Mouse (Mus musculus) heart, adult 2 months (tissue): ENCODE results near the gene Klk6.

Experiments used
- CTCF ChIP-seq: fragments of 200-600 bp; IDR thresholded peaks from 2 replicates; pipeline ENCODE4 v1.8.1; 2022; ENCODE audit warnings: antibody characterized with exemption, mild to moderate bottlenecking, moderate library complexity
- EP300 ChIP-seq: fragments of 200-500 bp; IDR thresholded peaks from 2 replicates; pipeline ENCODE4 v1.6.1; 2011; ENCODE audit warnings: low read depth, low read length, control low read depth; ENCODE audit not compliant: insufficient read depth
- POLR2A ChIP-seq: fragments of 200-500 bp; IDR thresholded peaks from 2 replicates; pipeline ENCODE4 v1.6.1; 2011; ENCODE audit warnings: mild to moderate bottlenecking, low read depth, low read length, control low read depth; ENCODE audit not compliant: insufficient read depth

GRCm38 (mm10) chr7:43873237-43873636, 48.9 kb downstream of the Klk6 start:
- no peak for TF ChIP-seq POLR2A
- peak; percentile 78 for TF ChIP-seq CTCF
- TF ChIP-seq EP300, result no peak
